Mouse (Mus musculus): ENCODE data around the gene Pcsk6. TPM values are rescaled to one million over a fixed set of nuclear protein-coding genes. Genes with fewer than 3 reads are reported as not detected.

Pcsk6 gene
- polyA plus RNA-seq, 1 experiment = 0.06 TPM

GRCm38 (mm10) chr7:65959221-65959924 is 97.8 kb downstream of the Pcsk6 start:
- no peak overlapping the region for H3K4me3 ChIP-seq (ENCODE audit: insufficient read depth, poor library complexity, severe bottlenecking)
- H3K79me3 ChIP-seq (ENCODE audit: low read depth) = no peaks in the 10 kb centered on the region
- H3K36me3 ChIP-seq (ENCODE audit: control insufficient read depth, insufficient read depth) = no peaks in the 10 kb centered on the region
- no peaks in the 10 kb centered on the region for H3K27me3 ChIP-seq (ENCODE audit: control insufficient read depth, insufficient read depth, insufficient read length)
- no peak overlapping the region for H3ac ChIP-seq (ENCODE audit: control insufficient read depth, insufficient read length, low read depth)
- no peaks in the 10 kb centered on the region for H3K79me2 ChIP-seq (ENCODE audit: control insufficient read depth, insufficient read depth)
- TF ChIP-seq USF1 (IDR thresholded peaks at IDR 0.05; ENCODE audit: low read depth) (no peak), CEBPB (IDR thresholded peaks at IDR 0.05; ENCODE audit: low read depth) (no peak), MAX (IDR thresholded peaks at IDR 0.05) (no peak), MYOG (IDR thresholded peaks at IDR 0.05; ENCODE audit: control insufficient read depth, extremely low read depth, insufficient read length) (no peak)

DNA sequence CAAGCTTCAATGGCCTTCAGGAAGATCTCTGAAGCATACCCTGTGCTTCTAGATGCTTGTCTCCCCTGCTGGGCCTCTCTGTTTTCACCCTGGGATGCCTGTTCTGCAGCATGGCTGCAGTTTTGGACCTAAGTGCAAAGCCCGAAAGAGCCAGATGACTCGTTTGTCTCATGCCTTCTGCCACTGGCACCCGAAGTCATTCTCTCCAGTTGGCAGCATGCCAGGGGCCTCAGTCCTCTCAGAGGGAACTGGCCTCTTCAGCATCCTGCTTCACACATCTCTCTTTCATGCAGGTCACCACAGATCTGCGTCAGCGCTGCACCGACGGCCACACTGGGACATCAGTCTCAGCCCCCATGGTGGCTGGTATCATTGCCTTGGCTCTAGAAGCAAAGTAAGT is 101.1 kb downstream of the Pcsk6 start:
- Histone ChIP-seq H3K79me2 (ENCODE audit: control insufficient read depth, insufficient read depth) (no peaks in the 10 kb centered on the region), H3K79me3 (ENCODE audit: low read depth) (no peaks in the 10 kb centered on the region), H3K4me3 (ENCODE audit: insufficient read depth, poor library complexity, severe bottlenecking) (no peak overlapping the region), H3ac (ENCODE audit: control insufficient read depth, insufficient read length, low read depth) (no peak overlapping the region), H3K36me3 (ENCODE audit: control insufficient read depth, insufficient read depth) (no peaks in the 10 kb centered on the region), H3K27me3 (ENCODE audit: control insufficient read depth, insufficient read depth, insufficient read length) (no peaks in the 10 kb centered on the region)
- TF ChIP-seq MYOD1 (IDR thresholded peaks at IDR 0.05; ENCODE audit: control insufficient read depth, insufficient read length, low read depth) (no peak), CEBPB (IDR thresholded peaks at IDR 0.05; ENCODE audit: low read depth) (no peak), CTCF (IDR thresholded peaks at IDR 0.05; ENCODE audit: control insufficient read depth, insufficient read depth, insufficient read length) (no peak)

GRCm38 (mm10) chr7:65964398-65964797 is 102.9 kb downstream of the Pcsk6 start:
- Histone ChIP-seq H3K4me3 (ENCODE audit: insufficient read depth, poor library complexity, severe bottlenecking) (no peak overlapping the region), H3ac (ENCODE audit: control insufficient read depth, insufficient read length, low read depth) (no peak overlapping the region), H3K79me3 (ENCODE audit: low read depth) (no peaks in the 10 kb centered on the region), H3K36me3 (ENCODE audit: control insufficient read depth, insufficient read depth) (no peaks in the 10 kb centered on the region), H3K79me2 (ENCODE audit: control insufficient read depth, insufficient read depth) (no peaks in the 10 kb centered on the region), H3K27me3 (ENCODE audit: control insufficient read depth, insufficient read depth, insufficient read length) (peaks cover 8% of the 10 kb centered on the region)
- no peak for TF ChIP-seq MYOG (IDR thresholded peaks at IDR 0.05; ENCODE audit: control insufficient read depth, extremely low read depth, insufficient read length)
- no peak for TF ChIP-seq CEBPB (IDR thresholded peaks at IDR 0.05; ENCODE audit: low read depth)
- no peak for TF ChIP-seq USF1 (IDR thresholded peaks at IDR 0.05; ENCODE audit: low read depth)
- no peak for TF ChIP-seq FOSL1 (IDR thresholded peaks at IDR 0.05; ENCODE audit: insufficient read depth, low read length, poor library complexity, severe bottlenecking)
- TF ChIP-seq MYOD1 (IDR thresholded peaks at IDR 0.05; ENCODE audit: control insufficient read depth, insufficient read length, low read depth) = no peak
- no peak for TF ChIP-seq CTCF (IDR thresholded peaks at IDR 0.05; ENCODE audit: control insufficient read depth, insufficient read depth, insufficient read length)

DNA sequence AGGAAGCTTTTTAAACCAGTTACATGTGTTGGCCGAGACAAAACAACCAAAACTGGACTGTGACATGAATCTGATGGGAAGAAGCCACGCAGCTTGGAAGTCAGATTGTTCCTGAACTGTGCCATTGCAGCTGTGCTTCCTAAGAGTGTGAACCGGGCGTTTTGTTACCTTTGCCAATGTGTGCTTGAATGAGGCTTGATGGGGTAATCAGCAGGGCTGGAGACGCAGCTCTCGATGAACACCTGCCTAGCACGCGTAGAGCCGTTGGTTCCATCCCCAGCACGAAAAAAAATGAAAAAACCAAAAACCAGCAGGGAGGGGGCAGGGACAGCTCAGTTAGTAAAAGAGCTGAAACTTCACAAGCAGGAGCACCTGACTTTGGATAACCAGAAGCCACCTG is 109.8 kb downstream of the Pcsk6 start:
- Histone ChIP-seq H3K36me3 (ENCODE audit: control insufficient read depth, insufficient read depth) (no peaks in the 10 kb centered on the region), H3ac (ENCODE audit: control insufficient read depth, insufficient read length, low read depth) (no peak overlapping the region), H3K4me3 (ENCODE audit: insufficient read depth, poor library complexity, severe bottlenecking) (no peak overlapping the region), H3K79me3 (ENCODE audit: low read depth) (no peaks in the 10 kb centered on the region), H3K79me2 (ENCODE audit: control insufficient read depth, insufficient read depth) (no peaks in the 10 kb centered on the region), H3K27me3 (ENCODE audit: control insufficient read depth, insufficient read depth, insufficient read length) (peaks cover 58% of the 10 kb centered on the region)
- TF ChIP-seq USF1 (IDR thresholded peaks at IDR 0.05; ENCODE audit: low read depth) (no peak), MYOG (IDR thresholded peaks at IDR 0.05; ENCODE audit: control insufficient read depth, extremely low read depth, insufficient read length) (no peak), CEBPB (IDR thresholded peaks at IDR 0.05; ENCODE audit: low read depth) (no peak), CTCF (IDR thresholded peaks at IDR 0.05; ENCODE audit: control insufficient read depth, insufficient read depth, insufficient read length) (no peak), FOSL1 (IDR thresholded peaks at IDR 0.05; ENCODE audit: insufficient read depth, low read length, poor library complexity, severe bottlenecking) (no peak), MYOD1 (IDR thresholded peaks at IDR 0.05; ENCODE audit: control insufficient read depth, insufficient read length, low read depth) (no peak), MAX (IDR thresholded peaks at IDR 0.05) (no peak)

DNA sequence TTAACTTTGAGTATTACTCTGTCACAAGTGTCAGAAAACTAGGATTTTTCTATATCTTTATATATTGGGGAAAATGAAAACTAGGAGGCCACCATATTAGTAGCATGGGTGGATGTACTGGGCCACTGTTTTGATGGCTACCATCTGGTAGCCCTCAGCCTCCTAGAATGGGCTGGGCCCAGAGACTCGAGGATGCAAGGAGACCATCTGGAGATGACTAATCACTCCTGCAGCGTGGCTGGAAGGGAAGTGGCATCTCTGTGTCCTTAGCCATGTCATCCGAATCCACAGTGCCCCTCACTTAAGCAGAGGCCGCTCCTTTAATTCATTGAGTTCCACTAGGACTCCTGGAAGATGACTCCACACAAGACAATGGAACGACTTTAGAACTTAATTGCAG is 115.8 kb downstream of the Pcsk6 start:
- Histone ChIP-seq H3ac (ENCODE audit: control insufficient read depth, insufficient read length, low read depth) (no peak overlapping the region), H3K79me2 (ENCODE audit: control insufficient read depth, insufficient read depth) (no peaks in the 10 kb centered on the region)
- TF ChIP-seq FOSL1 (IDR thresholded peaks at IDR 0.05; ENCODE audit: insufficient read depth, low read length, poor library complexity, severe bottlenecking) (no peak), CTCF (IDR thresholded peaks at IDR 0.05; ENCODE audit: control insufficient read depth, insufficient read depth, insufficient read length) (no peak), MAX (IDR thresholded peaks at IDR 0.05) (no peak), MYOD1 (IDR thresholded peaks at IDR 0.05; ENCODE audit: control insufficient read depth, insufficient read length, low read depth) (no peak), MYOG (IDR thresholded peaks at IDR 0.05; ENCODE audit: control insufficient read depth, extremely low read depth, insufficient read length) (no peak), CEBPB (IDR thresholded peaks at IDR 0.05; ENCODE audit: low read depth) (no peak), USF1 (IDR thresholded peaks at IDR 0.05; ENCODE audit: low read depth) (no peak)

GRCm38 (mm10) chr7:65977977-65978376 is 116.4 kb downstream of the Pcsk6 start:
- no peak for TF ChIP-seq MAX (IDR thresholded peaks at IDR 0.05)
- no peak for TF ChIP-seq MYOD1 (IDR thresholded peaks at IDR 0.05; ENCODE audit: control insufficient read depth, insufficient read length, low read depth)
- TF ChIP-seq CEBPB (IDR thresholded peaks at IDR 0.05; ENCODE audit: low read depth) = no peak
- no peak for TF ChIP-seq MYOG (IDR thresholded peaks at IDR 0.05; ENCODE audit: control insufficient read depth, extremely low read depth, insufficient read length)
- no peak for TF ChIP-seq FOSL1 (IDR thresholded peaks at IDR 0.05; ENCODE audit: insufficient read depth, low read length, poor library complexity, severe bottlenecking)
- TF ChIP-seq CTCF (IDR thresholded peaks at IDR 0.05; ENCODE audit: control insufficient read depth, insufficient read depth, insufficient read length) = no peak
- TF ChIP-seq USF1 (IDR thresholded peaks at IDR 0.05; ENCODE audit: low read depth) = no peak
- H3K36me3 ChIP-seq (ENCODE audit: control insufficient read depth, insufficient read depth) = no peaks in the 10 kb centered on the region
- H3K79me2 ChIP-seq (ENCODE audit: control insufficient read depth, insufficient read depth) = no peaks in the 10 kb centered on the region
- H3ac ChIP-seq (ENCODE audit: control insufficient read depth, insufficient read length, low read depth) = no peak overlapping the region
- H3K4me3 ChIP-seq (ENCODE audit: insufficient read depth, poor library complexity, severe bottlenecking) = no peak overlapping the region
- peaks cover 22% of the 10 kb centered on the region for H3K27me3 ChIP-seq (ENCODE audit: control insufficient read depth, insufficient read depth, insufficient read length)
- H3K79me3 ChIP-seq (ENCODE audit: low read depth) = no peaks in the 10 kb centered on the region

More for the DNA sequence above, 115.8 kb downstream of the Pcsk6 start:
- peaks cover 29% of the 10 kb centered on the region for H3K27me3 ChIP-seq (ENCODE audit: control insufficient read depth, insufficient read depth, insufficient read length)
- no peaks in the 10 kb centered on the region for H3K36me3 ChIP-seq (ENCODE audit: control insufficient read depth, insufficient read depth)
- no peaks in the 10 kb centered on the region for H3K79me3 ChIP-seq (ENCODE audit: low read depth)
- no peak overlapping the region for H3K4me3 ChIP-seq (ENCODE audit: insufficient read depth, poor library complexity, severe bottlenecking)
